In the genomic region with DNA sequence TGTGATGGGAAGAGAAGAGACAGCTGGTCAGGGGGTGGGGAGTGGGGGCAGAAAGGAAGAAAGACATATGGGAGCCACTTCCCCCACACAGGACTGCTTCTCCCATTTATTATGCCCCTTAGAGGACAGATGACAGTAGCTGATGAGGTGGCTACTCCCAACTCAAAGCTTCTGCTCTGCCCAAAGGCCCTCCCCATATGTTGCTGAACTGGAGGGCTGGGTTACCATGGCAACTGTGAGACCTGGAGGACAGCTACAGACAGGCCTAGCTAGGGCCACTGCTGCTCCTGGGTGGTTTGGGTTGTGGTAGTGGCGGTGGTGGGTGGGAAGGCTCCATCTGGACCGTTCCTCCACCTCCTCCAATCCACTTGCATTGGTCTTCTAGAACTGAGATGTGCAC, we compare ENCODE assay signal across 10 mouse cellular contexts. TPM values are rescaled to one million over a fixed set of nuclear protein-coding genes. Genes with fewer than 3 reads are reported as not detected.
DNase-seq lines count a peak whose midpoint lies in the region; ATAC-seq lines count a peak whose summit lies in the region.
"Had no signal": no experiment of that assay in that cellular context is flagged by ENCODE, and none has a peak within 500 bp of the region (broad histone marks: within the 10 kb centered on the region; RNA-seq: fewer than 3 reads in every experiment).

No protein-coding gene starts in this region.

- no peaks in the 10 kb centered on the region for H3K9me3 ChIP-seq in hindbrain, embryonic 12.5 days (replicated peaks)
- no peaks in the 10 kb centered on the region for H3K9me3 ChIP-seq in midbrain, embryonic 10.5 days (replicated peaks)

- peaks cover 23% of the 10 kb centered on the region for H3K4me1 ChIP-seq in hindbrain, embryonic 12.5 days
- peaks cover 38% of the 10 kb centered on the region for H3K4me1 ChIP-seq in midbrain, embryonic 10.5 days

- no peak overlapping the region for H3K4me3 ChIP-seq in hindbrain, embryonic 12.5 days
- H3K4me3 ChIP-seq in midbrain, embryonic 10.5 days: no peak overlapping the region

- no peak overlapping the region for H3K9ac ChIP-seq in hindbrain, embryonic 12.5 days

- no peaks in the 10 kb centered on the region for H3K36me3 ChIP-seq in hindbrain, embryonic 12.5 days
- no peaks in the 10 kb centered on the region for H3K36me3 ChIP-seq in midbrain, embryonic 10.5 days

- peak; percentile 65 to 70 for DNase-seq in cerebellum, postnatal 14 days
- DNase-seq in cerebellum, postnatal 36 days: no peak
- peak; percentile 45 for DNase-seq in midbrain, embryonic 10.5 days (ENCODE audit: low spot score)
- peak; percentile 75 for DNase-seq in right cerebral cortex, postnatal 25 days
- no peak for DNase-seq in adrenal gland, adult (ENCODE audit: inconsistent age in 2 of 2, low spot score in 1 of 2)
- DNase-seq in heart, adult 9 months (ENCODE audit: low spot score in 2 of 2): no peak
- DNase-seq in thymus, postnatal 14 days: no peak

- peak; percentile 81 for ATAC-seq in hindbrain, embryonic 12.5 days (ENCODE audit: low FRiP score)

- peaks cover 34% of the 10 kb centered on the region for H3K27me3 ChIP-seq in hindbrain, embryonic 12.5 days
- H3K27me3 ChIP-seq in midbrain, embryonic 10.5 days (ENCODE audit: low read depth, poor library complexity, severe bottlenecking): peaks cover 69% of the 10 kb centered on the region

- no peak overlapping the region for H3K4me2 ChIP-seq in hindbrain, embryonic 12.5 days (replicated peaks)

- WGBS in hindbrain, embryonic 12.5 days: 20% methylated on average over 2 of the region's 2 CpGs
- 53% methylated on average over 2 of the region's 2 CpGs for WGBS in midbrain, embryonic 10.5 days

- peak overlapping the region; percentile 49; the same call in 1 of the 2 replicates for H3K27ac ChIP-seq in hindbrain, embryonic 12.5 days
- H3K27ac ChIP-seq in midbrain, embryonic 10.5 days (replicated peaks): no peak overlapping the region

RNA-seq across cellular contexts. Expression of a gene that starts 5.9 kb away (rescaled TPM):
- polyA plus RNA-seq in hindbrain, embryonic 12.5 days (2016; fragmentation: Nextera tagmentation; extraction: Ambion mirVana): not detected in 2 replicates
- not detected in 2 replicates for polyA plus RNA-seq in midbrain, embryonic 10.5 days (2016; fragmentation: Nextera tagmentation; extraction: Ambion mirVana)
- polyA plus RNA-seq: heart, postnatal 0 days; stomach, embryonic 16.5 days had no signal

RNA-seq across cellular contexts. Expression of a gene that starts 8.7 kb away (rescaled TPM):
- 0.83 and 1.4 TPM in 2 replicates for polyA plus RNA-seq in hindbrain, embryonic 12.5 days (2016; fragmentation: Nextera tagmentation; extraction: Ambion mirVana)
- polyA plus RNA-seq in midbrain, embryonic 10.5 days (2016; fragmentation: Nextera tagmentation; extraction: Ambion mirVana): 0.36 and 0.48 TPM in 2 replicates

RNA-seq across cellular contexts. Expression of a gene that starts 21.2 kb away (rescaled TPM):
- polyA plus RNA-seq in hindbrain, embryonic 12.5 days (2016; fragmentation: Nextera tagmentation; extraction: Ambion mirVana): 22.3 and 23.6 TPM in 2 replicates
- polyA plus RNA-seq in midbrain, embryonic 10.5 days (2016; fragmentation: Nextera tagmentation; extraction: Ambion mirVana): 16.5 and 18.5 TPM in 2 replicates

RNA-seq across cellular contexts. Expression of a gene that starts 28.4 kb away (rescaled TPM):
- polyA plus RNA-seq in hindbrain, embryonic 12.5 days (2016; fragmentation: Nextera tagmentation; extraction: Ambion mirVana): 17.0 and 18.0 TPM in 2 replicates
- 5.2 and 6.6 TPM in 2 replicates for polyA plus RNA-seq in midbrain, embryonic 10.5 days (2016; fragmentation: Nextera tagmentation; extraction: Ambion mirVana)

RNA-seq across cellular contexts. Expression of a gene that starts 40.3 kb away (rescaled TPM):
- 42.7 and 44.5 TPM in 2 replicates for polyA plus RNA-seq in hindbrain, embryonic 12.5 days (2016; fragmentation: Nextera tagmentation; extraction: Ambion mirVana)
- 60.9 and 64.5 TPM in 2 replicates for polyA plus RNA-seq in midbrain, embryonic 10.5 days (2016; fragmentation: Nextera tagmentation; extraction: Ambion mirVana)

Comparison
In these comparisons a context has a peak if more than half of its experiments do, and no peak if none do; other contexts are left out.
1. DNase-seq: peak in cerebellum, postnatal 14 days (2 of 2), midbrain, embryonic 10.5 days (single experiment) and right cerebral cortex, postnatal 25 days (single experiment); none in cerebellum, postnatal 36 days (0 of 2), adrenal gland, adult (0 of 2), heart, adult 9 months (0 of 2) and thymus, postnatal 14 days (single experiment).